Mouse (Mus musculus) right cerebral cortex, postnatal 10 days (tissue): ENCODE measurements around the gene Cep83.

ENCODE experiments used
- DNase-seq, 2 experiments: peaks; one replicate each; pipeline ENCODE4 v3.0.0; 2021; ENCODE audit warnings: low spot score in 2 of 2

Cep83 gene

DNA sequence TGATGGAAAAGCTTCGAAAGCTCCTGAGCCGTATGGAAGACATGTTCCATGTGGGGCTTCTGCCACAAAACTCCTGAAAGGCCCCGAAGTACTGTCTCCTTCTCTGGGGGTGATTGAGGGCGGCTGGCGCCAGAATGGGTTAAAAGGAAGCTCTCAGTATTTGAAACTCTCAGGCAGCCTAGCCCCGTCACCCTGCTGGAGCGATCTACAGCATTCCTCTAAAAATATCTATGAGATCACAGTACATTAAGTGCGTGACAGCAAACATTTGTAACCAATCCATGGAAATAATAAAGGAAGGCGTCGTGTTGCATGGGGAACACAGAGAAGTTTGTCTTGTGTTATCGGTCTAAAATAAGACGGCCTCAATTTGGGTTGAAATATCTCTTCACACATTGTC, 138.0 kb downstream of the Cep83 start:
- DNase-seq, result no peak

DNA sequence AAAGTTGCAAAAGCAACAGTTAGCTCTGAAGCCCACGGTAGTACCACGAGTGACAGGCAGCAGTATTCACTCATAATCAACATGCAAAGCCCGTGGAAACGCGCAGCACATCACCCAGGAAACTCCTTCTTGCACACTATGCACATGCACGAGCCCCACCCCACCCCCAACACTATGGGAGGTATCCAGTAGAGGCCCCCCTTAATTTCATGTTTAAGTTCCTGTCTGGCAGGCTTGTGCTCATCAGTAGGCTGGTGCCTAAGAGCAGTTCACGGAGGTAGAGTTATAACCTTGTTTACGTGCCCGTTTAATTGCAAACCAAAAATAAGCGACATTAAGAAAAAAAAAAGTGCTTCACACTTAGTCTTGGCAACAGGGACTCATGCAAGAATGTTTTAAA, 138.9 kb downstream of the Cep83 start:
- DNase-seq, result no peak

DNA sequence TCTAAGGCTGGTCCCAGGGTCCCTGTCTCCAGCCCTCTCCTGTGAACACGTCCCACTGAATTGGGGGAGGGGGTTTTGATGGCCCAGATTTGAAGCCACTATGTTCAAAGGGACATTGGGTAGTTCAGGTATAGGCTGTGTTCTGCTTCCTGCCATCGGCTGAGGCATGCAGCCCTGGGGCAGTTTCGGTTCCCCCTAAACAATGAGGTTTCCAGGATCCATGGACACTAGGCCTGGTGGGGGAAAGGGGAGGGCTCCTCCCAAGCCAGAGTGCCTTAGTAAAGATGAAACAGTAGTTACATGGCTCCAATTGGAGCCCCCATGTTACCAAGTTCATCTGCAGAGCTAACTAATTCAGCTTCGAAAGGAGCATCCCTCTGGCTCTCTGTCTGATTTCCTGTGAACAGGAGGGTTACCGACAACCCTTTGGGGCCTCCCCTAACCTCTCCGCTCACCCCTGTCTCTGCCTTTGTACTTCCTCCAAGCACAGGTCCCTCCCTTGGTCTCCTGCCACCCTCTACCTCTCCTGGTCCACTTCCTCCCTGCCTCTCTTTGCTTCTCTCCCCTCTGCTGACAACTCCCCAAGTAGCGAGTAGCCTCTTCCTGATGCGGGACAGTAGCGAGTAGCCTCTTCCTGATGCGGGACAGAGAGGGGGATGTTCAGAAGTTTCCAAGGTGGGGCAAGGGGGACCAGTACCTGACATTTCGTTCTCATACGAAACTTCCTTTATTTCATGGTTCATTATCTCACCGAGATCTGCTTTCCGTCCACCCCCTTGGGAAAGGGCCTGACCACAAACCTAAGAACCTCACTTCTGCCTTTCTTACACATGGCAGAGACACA, 139.7 kb downstream of the Cep83 start:
- no peak for DNase-seq

DNA sequence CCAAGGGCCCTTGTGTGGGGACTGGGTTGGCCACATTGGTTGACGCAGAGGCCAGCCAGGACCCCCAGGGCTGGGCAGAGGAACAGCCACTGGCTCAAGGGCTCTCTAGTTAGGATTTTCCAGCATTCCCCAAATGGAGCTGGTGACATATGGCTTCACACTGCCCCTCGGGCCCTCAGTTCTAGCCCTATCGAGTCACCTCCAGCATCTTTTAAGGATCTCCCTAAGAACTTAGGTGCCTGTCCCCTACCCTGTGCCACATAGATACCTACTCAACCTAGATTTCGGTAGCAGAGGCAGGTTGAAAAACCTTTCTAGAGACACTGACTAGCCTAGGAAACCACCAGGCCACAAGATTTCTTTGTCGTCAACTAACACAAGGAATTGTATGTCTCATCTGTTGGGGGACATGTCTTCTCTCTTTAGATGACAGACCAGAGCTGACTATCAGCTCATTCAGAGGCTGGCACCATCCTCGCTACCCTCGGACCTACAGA, 140.3 kb downstream of the Cep83 start:
- DNase-seq, result no peak

DNA sequence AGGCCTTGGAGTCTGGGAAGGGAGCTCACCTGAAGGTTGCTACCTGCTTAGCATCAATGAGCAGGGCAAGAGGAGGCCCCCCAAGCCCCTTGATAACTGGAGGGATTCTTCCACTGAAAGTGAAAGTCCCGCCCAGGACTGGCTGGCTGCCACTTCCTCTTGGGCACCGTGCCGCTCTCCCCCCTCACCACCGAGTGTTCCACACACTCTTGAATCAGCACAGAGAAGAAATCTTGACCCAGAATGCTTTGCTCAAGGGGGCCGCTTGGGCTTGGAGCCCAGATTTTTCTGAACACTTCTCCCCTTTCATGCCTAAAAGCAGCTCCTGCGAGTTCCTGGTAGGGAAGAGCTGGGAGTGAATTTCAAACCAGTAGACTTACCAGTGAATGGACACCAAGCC, 141.0 kb downstream of the Cep83 start:
- DNase-seq, result peak; percentile 96

DNA sequence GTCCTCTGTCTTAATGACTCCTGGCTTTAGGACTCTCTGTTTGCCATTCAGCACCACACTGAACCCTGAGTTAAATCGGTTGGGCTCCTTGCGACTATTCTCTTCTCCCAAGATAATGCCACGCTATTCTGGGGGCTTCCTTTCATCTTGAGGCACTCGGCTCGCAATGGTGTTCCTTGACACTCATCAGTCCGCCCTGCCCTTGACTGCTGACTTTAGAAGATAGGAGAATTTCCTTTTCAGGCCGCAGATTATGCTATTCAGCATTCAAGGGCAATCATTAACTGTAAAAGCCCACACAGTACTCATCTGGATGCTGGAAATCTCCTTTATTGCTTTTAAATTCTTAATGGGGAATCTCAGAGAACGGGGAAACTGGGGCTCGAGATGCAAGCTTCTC, 147.4 kb downstream of the Cep83 start:
- DNase-seq, result no peak
